Mouse (Mus musculus): Measurements from ENCODE around the gene Kiss1r. TPM values are rescaled to one million over a fixed set of nuclear protein-coding genes. Genes with fewer than 3 reads are reported as not detected.

Gene Kiss1r
- polyA plus RNA-seq, 1 experiment from 2014 or later = 1.6 TPM

- Histone ChIP-seq H3K36me3 (ENCODE audit: insufficient read depth, low read length) (no peaks in the 10 kb centered on the region), H3K27ac (ENCODE audit: low read length) (no peak overlapping the region), H3K4me3 (ENCODE audit: low read depth, low read length) (peak overlapping the region; percentile 10; the same call in 1 of the 2 replicates), H3K9ac (replicated peaks; ENCODE audit: low read depth) (no peak overlapping the region), H3K9me3 (ENCODE audit: low read length) (no peaks in the 10 kb centered on the region), H3K4me1 (ENCODE audit: insufficient read depth, low read depth, low read length) (peaks cover 21% of the 10 kb centered on the region; the same call in 1 of the 2 replicates), H3K27me3 (replicated peaks; ENCODE audit: insufficient read depth, low read length) (peaks cover 35% of the 10 kb centered on the region), H3K4me2 (replicated peaks; ENCODE audit: low read depth, low read length) (peak overlapping the region; percentile 50)
- no peak for ATAC-seq
- WGBS = 9% methylated on average over 20 of the region's 21 CpGs
- TF ChIP-seq CTCF (IDR thresholded peaks at IDR 0.05) (no peak), EP300 (IDR thresholded peaks at IDR 0.05) (no peak)
- peak; percentile 46 for DNase-seq (ENCODE audit: low spot score)
These were observed 2.6 kb downstream of the Kiss1r start for GRCm38 (mm10) chr10:79919251-79919849.

- H3K27ac ChIP-seq (ENCODE audit: low read length) = no peak overlapping the region
- H3K9ac ChIP-seq (replicated peaks; ENCODE audit: low read depth) = no peak overlapping the region
- DNase-seq (ENCODE audit: low spot score) (no peak), ATAC-seq (no peak)
- whole genome bisulfite sequencing = 25% methylated on average over 26 of the region's 26 CpGs
- H3K4me2 ChIP-seq (replicated peaks; ENCODE audit: low read depth, low read length) = no peak overlapping the region
- peaks cover 21% of the 10 kb centered on the region; the same call in 1 of the 2 replicates for H3K4me1 ChIP-seq (ENCODE audit: insufficient read depth, low read depth, low read length)
- no peaks in the 10 kb centered on the region for H3K9me3 ChIP-seq (ENCODE audit: low read length)
- peaks cover 35% of the 10 kb centered on the region for H3K27me3 ChIP-seq (replicated peaks; ENCODE audit: insufficient read depth, low read length)
- TF ChIP-seq CTCF (IDR thresholded peaks at IDR 0.05) = no peak
- no peak overlapping the region for H3K4me3 ChIP-seq (ENCODE audit: low read depth, low read length)
- H3K36me3 ChIP-seq (ENCODE audit: insufficient read depth, low read length) = no peaks in the 10 kb centered on the region
These were observed 3.5 kb downstream of the Kiss1r start for GRCm38 (mm10) chr10:79920056-79920890.

- 6% methylated on average over 27 of the region's 41 CpGs for WGBS
- Histone ChIP-seq H3K9ac (replicated peaks; ENCODE audit: low read depth) (no peak within 1 kb of the TSS), H3K4me1 (ENCODE audit: insufficient read depth, low read depth, low read length) (peaks cover 19% of the 10 kb centered on the region; the same call in 1 of the 2 replicates), H3K27ac (ENCODE audit: low read length) (no peak within 1 kb of the TSS), H3K27me3 (replicated peaks; ENCODE audit: insufficient read depth, low read length) (peaks cover 35% of the 10 kb centered on the region), H3K4me2 (replicated peaks; ENCODE audit: low read depth, low read length) (peak within 1 kb of the TSS; percentile 27; the same call in 1 of the 2 replicates), H3K36me3 (ENCODE audit: insufficient read depth, low read length) (no peaks in the 10 kb centered on the region), H3K9me3 (ENCODE audit: low read length) (no peaks in the 10 kb centered on the region), H3K4me3 (ENCODE audit: low read depth, low read length) (no peak within 1 kb of the TSS)
- TF ChIP-seq CTCF (IDR thresholded peaks at IDR 0.05) (no peak), EP300 (IDR thresholded peaks at IDR 0.05) (no peak)
- ATAC-seq (no peak), DNase-seq (ENCODE audit: low spot score) (no peak)
These were observed 4.3 kb downstream of the Kiss1r start, which contains the start of gene R3hdm4 for GRCm38 (mm10) chr10:79920958-79921535. Gene R3hdm4 (minus strand): TSS chr10:79921208.

- H3K27me3 ChIP-seq (replicated peaks; ENCODE audit: insufficient read depth, low read length) = peaks cover 35% of the 10 kb centered on the region
- H3K4me1 ChIP-seq (ENCODE audit: insufficient read depth, low read depth, low read length) = peaks cover 20% of the 10 kb centered on the region; the same call in 1 of the 2 replicates
These were observed 4.8 kb downstream of the Kiss1r start for GRCm38 (mm10) chr10:79921572-79921971.

GRCm38 (mm10) chr10:79924998-79925784 is 8.4 kb downstream of the Kiss1r start:
- no peak overlapping the region for H3K9ac ChIP-seq (replicated peaks; ENCODE audit: low read depth)
- peak; percentile 89 for DNase-seq (ENCODE audit: low spot score)
- no peaks in the 10 kb centered on the region for H3K9me3 ChIP-seq (ENCODE audit: low read length)
- no peak overlapping the region for H3K4me3 ChIP-seq (ENCODE audit: low read depth, low read length)
- H3K4me2 ChIP-seq (replicated peaks; ENCODE audit: low read depth, low read length) = peak overlapping the region; percentile 90; the same call in 1 of the 2 replicates
- peak; percentile 10; the same call in 1 of the 2 replicates for ATAC-seq
- H3K27me3 ChIP-seq (replicated peaks; ENCODE audit: insufficient read depth, low read length) = peaks cover 26% of the 10 kb centered on the region
- peak overlapping the region; percentile 95; the same call in 1 of the 2 replicates for H3K27ac ChIP-seq (ENCODE audit: low read length)
- no peak for TF ChIP-seq EP300 (IDR thresholded peaks at IDR 0.05)
- peak; percentile 100 for TF ChIP-seq CTCF (IDR thresholded peaks at IDR 0.05)
- no peaks in the 10 kb centered on the region for H3K36me3 ChIP-seq (ENCODE audit: insufficient read depth, low read length)
- H3K4me1 ChIP-seq (ENCODE audit: insufficient read depth, low read depth, low read length) = peaks cover 24% of the 10 kb centered on the region
- 11% methylated on average over 29 of the region's 29 CpGs for WGBS

More at GRCm38 (mm10) chr10:79921572-79921971, 4.8 kb downstream of the Kiss1r start:
- Histone ChIP-seq H3K4me3 (ENCODE audit: low read depth, low read length) (no peak overlapping the region), H3K9me3 (ENCODE audit: low read length) (no peaks in the 10 kb centered on the region), H3K27ac (ENCODE audit: low read length) (no peak overlapping the region), H3K4me2 (replicated peaks; ENCODE audit: low read depth, low read length) (peak overlapping the region; percentile 27; the same call in 1 of the 2 replicates), H3K9ac (replicated peaks; ENCODE audit: low read depth) (no peak overlapping the region), H3K36me3 (ENCODE audit: insufficient read depth, low read length) (no peaks in the 10 kb centered on the region)
- ATAC-seq (no peak), DNase-seq (ENCODE audit: low spot score) (no peak)
- TF ChIP-seq EP300 (IDR thresholded peaks at IDR 0.05) (no peak), CTCF (IDR thresholded peaks at IDR 0.05) (no peak)
- WGBS = 5% methylated on average over 33 of the region's 34 CpGs
